Mouse (Mus musculus) heart, adult 2 months (tissue): Measurements from ENCODE around the gene Nos3. TPM values are rescaled to one million over a fixed set of nuclear protein-coding genes. Genes with fewer than 3 reads are reported as not detected.
A peak's percentile ranks its signal among the peaks of the same experiment; 100 is the strongest.

Experiments used
- DNase-seq, 2 experiments: peaks; one replicate each; pipeline ENCODE4 v3.0.0; 2021
- H3K27ac ChIP-seq: fragments of 200-600 bp; 2 replicates; pipeline ENCODE4 v1.8.1; 2022
- H3K27me3 ChIP-seq: fragments of 200-500 bp; 2 replicates; pipeline ENCODE4 v1.6.1; 2012; ENCODE audit warnings: mild to moderate bottlenecking, low read length, inconsistent platforms, mixed read lengths; ENCODE audit not compliant: control insufficient read depth, insufficient read depth
- H3K36me3 ChIP-seq: fragments of 200-500 bp; 2 replicates; pipeline ENCODE4 v1.6.1; 2012; ENCODE audit warnings: low read length, inconsistent platforms; ENCODE audit not compliant: control insufficient read depth, insufficient read depth
- H3K4me1 ChIP-seq: fragments of 200-500 bp; 2 replicates; pipeline ENCODE4 v1.6.1; 2011; ENCODE audit warnings: low read length; ENCODE audit not compliant: control insufficient read depth, insufficient read depth
- H3K4me3 ChIP-seq: fragments of 200-600 bp; 2 replicates; pipeline ENCODE4 v1.8.1; 2022
- H3K79me2 ChIP-seq: fragments of 200-500 bp; replicated peaks from 2 replicates; pipeline ENCODE4 v1.6.1; 2012; ENCODE audit warnings: mild to moderate bottlenecking, inconsistent platforms, low read length, moderate library complexity, mixed read lengths; ENCODE audit not compliant: control insufficient read depth, insufficient read depth
- H3K9ac ChIP-seq: fragments of 200-500 bp; 2 replicates; pipeline ENCODE4 v1.6.1; 2012; ENCODE audit warnings: low read depth, mild to moderate bottlenecking, control low read depth, inconsistent platforms, low read length, mixed read lengths
- CTCF ChIP-seq: fragments of 200-600 bp; IDR thresholded peaks from 2 replicates; pipeline ENCODE4 v1.8.1; 2022; ENCODE audit warnings: antibody characterized with exemption, mild to moderate bottlenecking, moderate library complexity
- EP300 ChIP-seq: fragments of 200-500 bp; IDR thresholded peaks from 2 replicates; pipeline ENCODE4 v1.6.1; 2011; ENCODE audit warnings: low read depth, low read length, control low read depth; ENCODE audit not compliant: insufficient read depth
- POLR2A ChIP-seq: fragments of 200-500 bp; IDR thresholded peaks from 2 replicates; pipeline ENCODE4 v1.6.1; 2011; ENCODE audit warnings: mild to moderate bottlenecking, low read depth, low read length, control low read depth; ENCODE audit not compliant: insufficient read depth
- WGBS: fragments of 180-500 bp; shearing (Covaris S2); methylation state at CpG from one replicate; pipeline ENCODE4 v1.1.7; 2018; 5-methylcytosine and 5-hydroxymethylcytosine counted together
- intact Hi-C: fragments of 180-260 bp; cut with DNase I; formaldehyde crosslinking; loops from one replicate; pipeline ENCODE4 v1.15.1; 2025
- polyA plus RNA-seq: library from polyadenylated mRNA; depleted of rRNA; stranded (reverse); fragments of >200 nt; gene quantifications from 2 replicates; pipeline ENCODE4 v1.2.3, GENCODE M21; 2012
- total RNA-seq, 2 experiments: library from RNA; stranded (reverse); gene quantifications; 2 replicates each; pipeline ENCODE4 v1.2.3; 2021

The Nos3 gene
- total and polyA plus RNA-seq, 3 experiments: 23.5 to 30.7 (median 24.4) TPM

GRCm38 (mm10) chr5:24351278-24351677 is 13.3 kb upstream of the Nos3 start, which contains the start of gene Kcnh2:
Gene Kcnh2, minus strand, starts transcription at chr5:24351604.
- no peak for TF ChIP-seq CTCF
- 1% methylated on average over 42 of the region's 53 CpGs for WGBS
- Histone ChIP-seq H3K79me2 (no peaks in the 10 kb centered on the region), H3K27me3 (no peaks in the 10 kb centered on the region; the same call in 1 of the 2 replicates), H3K27ac (peak within 1 kb of the TSS; percentile 92), H3K9ac (peak within 1 kb of the TSS; percentile 72), H3K4me1 (peaks cover 6% of the 10 kb centered on the region), H3K4me3 (peak within 1 kb of the TSS; percentile 66), H3K36me3 (no peaks in the 10 kb centered on the region; the same call in 1 of the 2 replicates)
- no peak for DNase-seq
- intact Hi-C loops: no loop called here

GRCm38 (mm10) chr5:24351701-24352171 is 12.9 kb upstream of the Nos3 start:
- Histone ChIP-seq H3K79me2 (no peaks in the 10 kb centered on the region), H3K9ac (peak overlapping the region; percentile 72), H3K27me3 (no peaks in the 10 kb centered on the region; the same call in 1 of the 2 replicates), H3K4me1 (peaks cover 6% of the 10 kb centered on the region), H3K4me3 (peak overlapping the region; percentile 66), H3K36me3 (no peaks in the 10 kb centered on the region; the same call in 1 of the 2 replicates), H3K27ac (peak overlapping the region; percentile 92)
- intact Hi-C loops: loop anchor here (2.0 kb wide), 1 partner anchor 15 kb away; no protein-coding TSS in a partner anchor
- WGBS: under 1% methylated on average over 30 of the region's 41 CpGs
- TF ChIP-seq CTCF (no peak), POLR2A (peak; percentile 80), EP300 (peak; percentile 49; the same call in 1 of the 2 replicates)
- DNase-seq: peak; percentile 85 to 88

- peak overlapping the region; percentile 66; the same call in 1 of the 2 replicates for H3K4me3 ChIP-seq
- no peaks in the 10 kb centered on the region; the same call in 1 of the 2 replicates for H3K36me3 ChIP-seq
- peak; percentile 71 to 74 for DNase-seq
- intact Hi-C loops: loop anchor here (2.0 kb wide), 1 partner anchor 16 kb away; no protein-coding TSS in a partner anchor
- H3K27ac ChIP-seq: peak overlapping the region; percentile 92
- TF ChIP-seq POLR2A: peak; percentile 16; the same call in 1 of the 2 replicates
- TF ChIP-seq CTCF: no peak
- WGBS: 15% methylated on average over 24 of the region's 24 CpGs
- no peaks in the 10 kb centered on the region; the same call in 1 of the 2 replicates for H3K27me3 ChIP-seq
- no peaks in the 10 kb centered on the region for H3K79me2 ChIP-seq
- H3K4me1 ChIP-seq: peaks cover 6% of the 10 kb centered on the region
- peak overlapping the region; percentile 57 for H3K9ac ChIP-seq
Measured at GRCm38 (mm10) chr5:24352251-24352859, 12.3 kb upstream of the Nos3 start.

GRCm38 (mm10) chr5:24353327-24353726 is 11.3 kb upstream of the Nos3 start:
- no peak overlapping the region for H3K9ac ChIP-seq
- H3K27me3 ChIP-seq: no peaks in the 10 kb centered on the region; the same call in 1 of the 2 replicates
- 36% methylated on average over 4 of the region's 4 CpGs for WGBS
- H3K4me3 ChIP-seq: no peak overlapping the region
- no peaks in the 10 kb centered on the region; the same call in 1 of the 2 replicates for H3K36me3 ChIP-seq
- peaks cover 6% of the 10 kb centered on the region for H3K4me1 ChIP-seq
- intact Hi-C loops: loop anchor here (2.0 kb wide), 1 partner anchor 17 kb away; no protein-coding TSS in a partner anchor
- no peaks in the 10 kb centered on the region for H3K79me2 ChIP-seq
- no peak for DNase-seq
- H3K27ac ChIP-seq: peak overlapping the region; percentile 92; the same call in 1 of the 2 replicates
- no peak for TF ChIP-seq CTCF
- TF ChIP-seq POLR2A: no peak
- no peak for TF ChIP-seq EP300

GRCm38 (mm10) chr5:24356764-24357163 is 7.8 kb upstream of the Nos3 start:
- intact Hi-C loops: loop anchor here (1.0 to 5.0 kb wide), 2 partner anchors 20 to 36 kb away; partner anchors contain the start of genes Abcb8 and Atg9b
- H3K4me3 ChIP-seq: no peak overlapping the region
- H3K79me2 ChIP-seq: no peaks in the 10 kb centered on the region
- no peaks in the 10 kb centered on the region for H3K4me1 ChIP-seq
- H3K27me3 ChIP-seq: no peaks in the 10 kb centered on the region; the same call in 1 of the 2 replicates
- TF ChIP-seq EP300 (no peak), CTCF (no peak), POLR2A (no peak)
- no peak for DNase-seq
- no peak overlapping the region for H3K27ac ChIP-seq
- H3K9ac ChIP-seq: no peak overlapping the region
- no peaks in the 10 kb centered on the region for H3K36me3 ChIP-seq
- 54% methylated on average over 4 of the region's 4 CpGs for WGBS

- Histone ChIP-seq H3K4me1 (no peaks in the 10 kb centered on the region), H3K36me3 (no peaks in the 10 kb centered on the region), H3K79me2 (no peaks in the 10 kb centered on the region), H3K9ac (no peak overlapping the region), H3K27ac (no peak overlapping the region), H3K4me3 (no peak overlapping the region), H3K27me3 (no peaks in the 10 kb centered on the region; the same call in 1 of the 2 replicates)
- 13% methylated on average over 7 of the region's 7 CpGs for WGBS
- intact Hi-C loops: loop anchor here (1.0 to 5.0 kb wide), 2 partner anchors 21 to 35 kb away; partner anchors contain the start of genes Abcb8 and Atg9b
- peak; percentile 62 to 68 for DNase-seq
- peak; percentile 73 for TF ChIP-seq CTCF
- 0 out of 2 replicates have a peak, but pooled peaks have one; percentile 59 for TF ChIP-seq EP300
- TF ChIP-seq POLR2A: no peak
Measured at GRCm38 (mm10) chr5:24357461-24357860, 7.1 kb upstream of the Nos3 start.
